Comparison of ENCODE assay signal across 39 mouse cellular contexts in the genomic region with DNA sequence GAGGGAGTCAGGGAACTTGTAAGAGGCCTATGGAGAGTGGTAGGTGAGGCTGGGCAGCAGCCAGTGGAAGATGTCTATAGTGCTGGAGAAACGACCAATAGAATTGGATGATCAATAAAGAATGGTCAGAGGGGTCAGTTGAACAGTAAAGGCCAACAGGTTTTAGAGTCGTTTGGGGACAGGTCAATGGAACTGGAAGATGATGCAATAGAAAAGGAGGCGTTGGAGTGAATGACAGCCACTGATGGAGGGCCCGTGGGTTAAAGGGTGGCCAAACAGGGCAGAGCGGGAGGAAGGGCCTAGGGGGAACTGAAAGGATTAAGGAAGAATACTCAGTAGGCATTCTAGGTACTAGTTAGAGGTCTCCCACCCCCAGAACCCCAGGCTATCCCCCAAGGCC. TPM values are rescaled to one million over a fixed set of nuclear protein-coding genes. Genes with fewer than 3 reads are reported as not detected.
"Had no signal": no experiment of that assay in that cellular context is flagged by ENCODE, and none has a peak within 500 bp of the region (broad histone marks: within the 10 kb centered on the region; RNA-seq: fewer than 3 reads in every experiment).

No protein-coding gene starts in this region.

- ATAC-seq: forebrain, embryonic 16.5 days; inflammation-experienced regulatory T-cells, adult 6 months; intestine, embryonic 15.5 days; intestine, postnatal 0 days had no signal

- H3K27me3 ChIP-seq: hindbrain, embryonic 15.5 days had no signal

- H3K4me3 ChIP-seq: gastrocnemius, adult 2 months; heart, embryonic 10.5 days; heart, embryonic 12.5 days; hindbrain, embryonic 10.5 days; hindbrain, embryonic 13.5 days; hindbrain, embryonic 15.5 days; intestine, embryonic 15.5 days; layer of hippocampus, adult 2 months; limb, embryonic 13.5 days had no signal

- H3K9me3 ChIP-seq: heart, embryonic 10.5 days; heart, embryonic 12.5 days; hindbrain, embryonic 10.5 days; hindbrain, embryonic 13.5 days; hindbrain, embryonic 15.5 days; intestine, embryonic 15.5 days; limb, embryonic 13.5 days had no signal

- H3K27ac ChIP-seq: gastrocnemius, adult 2 months; heart, embryonic 10.5 days; hindbrain, embryonic 10.5 days; hindbrain, embryonic 13.5 days; hindbrain, embryonic 15.5 days; intestine, embryonic 15.5 days; layer of hippocampus, adult 2 months; limb, embryonic 13.5 days had no signal

- H3K36me3 ChIP-seq: heart, embryonic 10.5 days; heart, embryonic 12.5 days; intestine, embryonic 15.5 days; limb, embryonic 13.5 days had no signal

- H3K9ac ChIP-seq: heart, embryonic 12.5 days; hindbrain, embryonic 13.5 days; hindbrain, embryonic 15.5 days; intestine, embryonic 15.5 days; limb, embryonic 13.5 days had no signal

- DNase-seq: gastrocnemius, adult 2 months; gastrocnemius, postnatal 10 days; gastrocnemius, postnatal 25 days; heart, adult 18-20 months; heart, postnatal 10 days; heart, postnatal 4 days; kidney, adult 18-20 months; kidney, adult 8-10 months; kidney, postnatal 10 days; kidney, postnatal 25 days; kidney, postnatal 4 days; layer of hippocampus, postnatal 36 days; left cerebral cortex, postnatal 4 days had no signal

- H3K4me2 ChIP-seq: heart, embryonic 12.5 days; hindbrain, embryonic 13.5 days; hindbrain, embryonic 15.5 days; intestine, embryonic 15.5 days; limb, embryonic 13.5 days had no signal

- H3K4me1 ChIP-seq: heart, embryonic 12.5 days; hindbrain, embryonic 15.5 days; intestine, embryonic 15.5 days; limb, embryonic 13.5 days had no signal

RNA-seq across cellular contexts. Expression of a gene that starts 12.6 kb away (rescaled TPM):
- total RNA-seq: gastrocnemius, adult 2 months; gastrocnemius, postnatal 10 days; gastrocnemius, postnatal 25 days; granulocyte monocyte progenitor cell, adult 5-6 weeks; heart, adult 18-20 months; heart, adult 8-10 months; heart, postnatal 10 days; heart, postnatal 25 days; heart, postnatal 4 days had no signal
- polyA plus RNA-seq: heart, embryonic 10.5 days; heart, embryonic 12.5 days; heart, embryonic 14.5 days; heart, embryonic 16.5 days; kidney, embryonic 14.5 days; kidney, embryonic 16.5 days; limb, embryonic 11.5 days; limb, embryonic 13.5 days had no signal

RNA-seq across cellular contexts. Expression of a gene that starts 15.6 kb away (rescaled TPM):
- total RNA-seq: gastrocnemius, adult 2 months; gastrocnemius, postnatal 10 days; gastrocnemius, postnatal 25 days; gastrocnemius, postnatal 4 days; granulocyte monocyte progenitor cell, adult 5-6 weeks; heart, adult 18-20 months; heart, adult 8-10 months; heart, postnatal 10 days; heart, postnatal 25 days; heart, postnatal 4 days; layer of hippocampus, adult 2 months; layer of hippocampus, postnatal 14 days; layer of hippocampus, postnatal 36 days; left cerebral cortex, adult 18-20 months; left cerebral cortex, adult 8-10 months; left cerebral cortex, postnatal 4 days had no signal
- polyA plus RNA-seq: heart, embryonic 10.5 days; heart, embryonic 12.5 days; heart, embryonic 14.5 days; heart, embryonic 16.5 days; hindbrain, embryonic 10.5 days; inflammation-experienced regulatory T-cells, adult 6 months; intestine, embryonic 15.5 days; intestine, postnatal 0 days; kidney, embryonic 14.5 days; kidney, embryonic 16.5 days; limb, embryonic 11.5 days; limb, embryonic 13.5 days had no signal

RNA-seq across cellular contexts. Expression of a gene that starts 33.5 kb away (rescaled TPM):
- total RNA-seq: gastrocnemius, adult 2 months; gastrocnemius, postnatal 10 days; gastrocnemius, postnatal 25 days; gastrocnemius, postnatal 4 days; granulocyte monocyte progenitor cell, adult 5-6 weeks; heart, adult 18-20 months; heart, postnatal 10 days; heart, postnatal 25 days; heart, postnatal 4 days; layer of hippocampus, adult 2 months; layer of hippocampus, postnatal 14 days; layer of hippocampus, postnatal 36 days; left cerebral cortex, adult 18-20 months; left cerebral cortex, adult 8-10 months; left cerebral cortex, postnatal 10 days; left cerebral cortex, postnatal 25 days; left cerebral cortex, postnatal 4 days had no signal
- polyA plus RNA-seq: forebrain, embryonic 16.5 days; frontal cortex, adult 2 months; heart, embryonic 12.5 days; heart, embryonic 14.5 days; hindbrain, embryonic 13.5 days; kidney, embryonic 16.5 days; limb, embryonic 13.5 days had no signal
